Mouse (Mus musculus): ENCODE data around the gene Plce1.
"Not testable (repeated sequence)": the region's sequence is repeated elsewhere in the genome, so short reads cannot be mapped to it uniquely, and the experiment has no call there.

Plce1 gene

GRCm38 (mm10) chr19:38498233-38498632, 17.3 kb downstream of the Plce1 start:
- no peak for DNase-seq

GRCm38 (mm10) chr19:38504597-38504996, 23.7 kb downstream of the Plce1 start:
- DNase-seq, result no peak

GRCm38 (mm10) chr19:38506131-38506530, 25.2 kb downstream of the Plce1 start:
- no peak for DNase-seq

- no peak for DNase-seq
Measured at GRCm38 (mm10) chr19:38507251-38507965, 26.5 kb downstream of the Plce1 start.

- no peak for DNase-seq
Measured at GRCm38 (mm10) chr19:38507966-38508625, 27.2 kb downstream of the Plce1 start.

- DNase-seq, result no peak
Measured at GRCm38 (mm10) chr19:38514417-38515184, 33.7 kb downstream of the Plce1 start.

- DNase-seq, result no peak
Measured at GRCm38 (mm10) chr19:38526855-38527254, 45.9 kb downstream of the Plce1 start.

- no peak for DNase-seq
Measured at GRCm38 (mm10) chr19:38527475-38527874, 46.6 kb downstream of the Plce1 start.

- no peak for DNase-seq
Measured at GRCm38 (mm10) chr19:38533230-38533629, 52.3 kb downstream of the Plce1 start.

- DNase-seq, result no peak
Measured at GRCm38 (mm10) chr19:38539338-38539737, 58.4 kb downstream of the Plce1 start.

- no peak for DNase-seq
Measured at GRCm38 (mm10) chr19:38540549-38540948, 59.6 kb downstream of the Plce1 start.

GRCm38 (mm10) chr19:38549487-38550058, 68.7 kb downstream of the Plce1 start:
- no peak for DNase-seq

GRCm38 (mm10) chr19:38553551-38553950, 72.6 kb downstream of the Plce1 start:
- no peak for DNase-seq

GRCm38 (mm10) chr19:38555399-38555798, 74.5 kb downstream of the Plce1 start:
- DNase-seq, result no peak

GRCm38 (mm10) chr19:38558816-38559215, 77.9 kb downstream of the Plce1 start:
- DNase-seq, result no peak

GRCm38 (mm10) chr19:38561887-38562286, 81.0 kb downstream of the Plce1 start:
- not testable (repeated sequence) for DNase-seq

- DNase-seq, result no peak
Measured at GRCm38 (mm10) chr19:38566156-38566555, 85.2 kb downstream of the Plce1 start.

GRCm38 (mm10) chr19:38566752-38567151, 85.8 kb downstream of the Plce1 start:
- DNase-seq, result no peak

GRCm38 (mm10) chr19:38567331-38567730, 86.4 kb downstream of the Plce1 start:
- no peak for DNase-seq

GRCm38 (mm10) chr19:38578554-38579146, 97.7 kb downstream of the Plce1 start:
- DNase-seq, result no peak

GRCm38 (mm10) chr19:38582861-38583260, 102.0 kb downstream of the Plce1 start:
- no peak for DNase-seq

- DNase-seq, result no peak
Measured at GRCm38 (mm10) chr19:38587559-38587958, 106.7 kb downstream of the Plce1 start.

GRCm38 (mm10) chr19:38589466-38589865, 108.6 kb downstream of the Plce1 start:
- no peak for DNase-seq
